In genomic region chr16:30505311-30506031, GRCm38 (mm10) we compare ENCODE assay signal across 19 mouse cellular contexts.
"Had no signal": no experiment of that assay in that cellular context is flagged by ENCODE, and none has a peak within 500 bp of the region (broad histone marks: within the 10 kb centered on the region; RNA-seq: fewer than 3 reads in every experiment).

No protein-coding gene starts in this region.

- H3K9ac ChIP-seq: liver, embryonic 15.5 days; liver, postnatal 0 days; lung, embryonic 15.5 days; midbrain, embryonic 13.5 days; neural tube, embryonic 13.5 days; neural tube, embryonic 15.5 days had no signal

- H3K27ac ChIP-seq: liver, embryonic 15.5 days; lung, embryonic 15.5 days; midbrain, embryonic 10.5 days; midbrain, embryonic 13.5 days; neural tube, embryonic 13.5 days; neural tube, embryonic 15.5 days had no signal

- DNase-seq: liver, postnatal 0 days; lung, adult 2 months; lung, postnatal 4 days; retina, postnatal 1 day; right cerebral cortex, adult 18-20 months; right cerebral cortex, postnatal 25 days; right cerebral cortex, postnatal 4 days; spleen, adult 18-20 months; thymus, adult 2 months; thymus, postnatal 36 days had no signal

- H3K9me3 ChIP-seq: liver, embryonic 15.5 days; lung, embryonic 15.5 days; midbrain, embryonic 10.5 days; midbrain, embryonic 13.5 days; neural tube, embryonic 13.5 days; neural tube, embryonic 15.5 days had no signal

- H3K27me3 ChIP-seq: lung, embryonic 15.5 days; neural tube, embryonic 13.5 days; neural tube, embryonic 15.5 days had no signal

- H3K4me2 ChIP-seq: liver, embryonic 15.5 days; lung, embryonic 15.5 days; midbrain, embryonic 13.5 days; neural tube, embryonic 13.5 days; neural tube, embryonic 15.5 days had no signal

- H3K4me3 ChIP-seq: liver, embryonic 15.5 days; lung, embryonic 15.5 days; midbrain, embryonic 10.5 days; midbrain, embryonic 13.5 days; myocyte; neural tube, embryonic 13.5 days; neural tube, embryonic 15.5 days had no signal

- H3K36me3 ChIP-seq: liver, embryonic 15.5 days; lung, embryonic 15.5 days; midbrain, embryonic 10.5 days; midbrain, embryonic 13.5 days; neural tube, embryonic 13.5 days; neural tube, embryonic 15.5 days had no signal

- ATAC-seq: liver, postnatal 0 days; lung, postnatal 0 days; midbrain, embryonic 13.5 days; midbrain, embryonic 16.5 days had no signal
